Mouse (Mus musculus) adrenal gland, postnatal 14 days (tissue): ENCODE results near the gene Akap12. TPM values are rescaled to one million over a fixed set of nuclear protein-coding genes. Genes with fewer than 3 reads are reported as not detected.
A peak's percentile ranks its signal among the peaks of the same experiment; 100 is the strongest.

ENCODE experiments used
- DNase-seq: peaks from one replicate; pipeline ENCODE4 v3.0.0; 2021; ENCODE audit warnings: mixed read lengths
- total RNA-seq: library from RNA; stranded (reverse); gene quantifications from 2 replicates; pipeline ENCODE4 v1.2.3, GENCODE M21; 2021

Akap12 gene
- total RNA-seq, 1 experiment from 2014 or later, result 35.0 TPM

DNA sequence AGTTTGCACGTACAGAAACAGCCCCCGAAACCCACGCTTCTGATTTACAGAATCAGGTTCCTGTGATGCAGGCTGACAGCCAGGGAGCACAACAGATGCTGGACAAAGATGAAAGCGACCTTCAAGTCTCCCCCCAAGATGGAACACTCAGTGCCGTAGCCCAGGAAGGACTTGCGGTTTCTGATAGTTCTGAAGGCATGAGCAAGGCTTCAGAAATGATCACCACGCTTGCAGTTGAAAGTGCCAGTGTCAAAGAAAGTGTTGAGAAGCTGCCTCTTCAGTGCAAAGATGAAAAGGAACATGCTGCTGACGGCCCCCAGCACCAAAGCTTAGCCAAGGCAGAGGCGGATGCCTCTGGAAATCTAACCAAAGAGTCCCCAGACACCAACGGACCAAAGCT, 91.3 kb downstream of the Akap12 start:
- no peak for DNase-seq

DNA sequence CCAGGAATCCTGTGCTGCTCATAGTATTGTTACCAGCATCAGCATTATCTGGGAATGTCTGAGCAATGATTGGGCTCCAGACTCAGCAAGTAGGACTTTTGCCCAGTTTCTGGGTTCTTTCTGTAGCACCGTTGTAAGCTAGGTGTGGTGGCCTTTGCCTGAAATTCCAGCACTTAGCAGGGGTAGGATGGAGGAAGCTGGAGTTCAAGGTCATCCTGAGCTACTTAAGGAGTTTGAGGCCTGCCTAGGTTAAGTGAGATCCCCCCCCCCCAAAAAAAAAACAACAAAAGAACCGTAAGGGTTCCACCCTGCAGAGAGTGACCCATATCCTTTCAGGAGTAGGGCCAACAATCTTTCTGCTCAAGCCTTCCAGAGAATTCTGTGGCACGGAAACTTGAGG, 98.4 kb downstream of the Akap12 start:
- no peak for DNase-seq

DNA sequence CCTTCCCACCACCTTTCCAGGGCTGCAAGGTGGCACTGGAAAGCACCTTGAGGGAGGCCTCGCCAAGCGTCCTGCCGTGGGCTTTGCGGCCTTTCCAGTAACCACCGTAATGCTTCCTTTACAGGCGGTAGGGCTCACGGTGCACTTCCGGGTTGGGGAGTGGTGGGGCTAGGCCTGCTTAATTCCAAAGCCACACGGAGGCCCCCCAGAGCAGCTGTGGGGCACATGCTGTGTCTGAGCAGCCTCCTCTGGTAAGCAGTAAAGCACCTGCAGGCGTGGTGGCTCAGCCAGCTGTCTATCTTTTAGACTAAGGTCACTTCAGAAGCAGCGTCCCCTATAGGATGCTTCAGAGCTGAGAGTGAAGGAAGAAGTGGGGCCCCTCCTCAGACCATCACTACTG, 103.9 kb downstream of the Akap12 start:
- DNase-seq, result no peak

DNA sequence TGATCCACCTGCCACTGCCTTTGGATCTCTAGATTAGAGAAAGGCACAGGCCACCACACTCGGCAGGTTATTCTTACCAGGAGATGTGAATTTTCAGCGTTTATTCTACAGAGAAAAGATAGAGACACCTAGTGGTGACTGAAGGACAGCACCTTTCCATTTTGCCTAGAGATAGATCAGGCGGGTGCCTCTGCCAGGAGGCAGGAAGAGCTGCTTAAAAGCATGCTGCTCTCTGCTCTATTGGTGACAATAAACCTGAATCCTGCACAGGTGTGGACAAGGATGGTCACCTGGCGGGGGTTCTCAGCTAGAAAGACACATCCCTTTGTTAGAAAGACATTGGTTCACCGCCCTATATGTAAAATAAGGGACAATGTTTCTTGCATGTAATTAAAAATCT, 105.8 kb downstream of the Akap12 start:
- peak; percentile 56 for DNase-seq

DNA sequence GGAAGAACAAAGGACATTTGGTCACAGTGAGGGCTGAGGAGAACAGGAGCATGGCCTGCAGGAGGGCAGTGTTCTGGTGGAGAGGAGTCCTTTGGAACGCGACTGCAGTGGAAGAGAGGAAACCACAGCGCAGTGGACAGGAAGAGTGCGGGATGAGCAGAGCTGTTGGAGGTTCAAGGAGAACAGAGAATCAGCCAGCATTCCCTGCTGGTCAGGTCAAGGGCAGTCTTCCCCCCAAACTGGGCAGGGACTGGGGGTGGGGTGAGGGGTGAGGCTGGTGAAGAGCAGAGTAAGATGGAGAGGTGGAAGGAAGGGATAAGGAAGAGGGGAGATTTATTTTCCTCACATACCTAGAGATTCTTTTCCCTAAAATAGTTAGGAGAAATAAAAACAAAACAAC, 107.4 kb downstream of the Akap12 start:
- no peak for DNase-seq

DNA sequence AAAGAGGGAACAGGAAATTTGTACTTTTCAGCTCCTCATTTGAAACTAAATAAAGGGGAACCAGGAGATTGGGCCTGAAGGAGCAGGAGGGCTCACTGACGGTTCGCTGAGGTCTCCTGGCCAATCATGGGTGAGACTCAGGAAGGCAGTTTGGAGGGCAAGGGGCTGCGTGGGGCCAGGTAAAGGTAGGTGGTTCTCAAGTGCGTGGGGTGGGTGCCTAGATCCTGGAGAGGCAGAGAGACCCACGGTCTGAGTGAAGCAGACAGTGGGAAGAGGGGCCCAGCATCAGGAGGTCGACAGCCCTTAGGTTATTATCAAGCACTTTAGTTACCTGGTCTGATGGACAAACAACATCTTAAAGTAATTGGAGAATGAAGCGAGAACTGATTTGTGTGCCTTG, 108.1 kb downstream of the Akap12 start:
- no peak for DNase-seq

DNA sequence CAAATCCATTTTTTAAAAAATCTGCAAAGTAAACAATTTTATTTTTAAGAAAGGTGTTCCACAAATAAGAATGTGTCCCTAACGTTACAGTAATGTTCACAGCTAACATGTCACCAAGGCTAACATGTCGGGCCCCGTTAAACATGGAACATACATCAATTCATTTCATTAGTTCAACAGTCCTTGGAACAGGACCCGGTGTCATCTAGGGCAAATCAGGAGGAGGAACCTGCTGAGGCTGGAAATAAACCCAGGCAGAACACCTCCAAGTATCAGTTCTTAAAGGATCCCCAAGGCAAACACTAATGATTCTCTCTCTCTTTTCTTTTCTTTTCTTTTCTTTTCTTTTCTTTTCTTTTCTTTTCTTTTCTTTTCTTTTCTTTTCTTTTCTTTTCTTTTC, 108.6 kb downstream of the Akap12 start:
- no peak for DNase-seq

DNA sequence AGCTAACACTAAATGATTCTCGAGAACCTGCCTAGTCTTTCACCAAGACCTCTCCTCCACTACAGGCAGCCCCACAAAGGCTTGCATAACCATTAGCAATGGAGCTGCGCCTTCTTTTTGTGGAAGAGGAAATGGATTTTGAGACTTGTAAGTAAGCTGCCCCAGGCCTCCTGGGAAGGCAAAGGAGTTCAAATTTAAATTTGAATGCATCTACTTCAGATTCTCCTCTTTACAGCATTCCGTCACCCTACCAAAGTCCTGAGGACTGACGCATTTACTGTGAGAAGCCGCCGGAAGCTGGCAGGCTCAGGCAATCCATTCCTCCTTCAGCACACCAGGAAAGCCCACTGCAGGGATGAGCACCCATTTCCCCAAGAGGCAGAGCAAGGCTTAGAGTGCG, 109.1 kb downstream of the Akap12 start:
- DNase-seq, result no peak

DNA sequence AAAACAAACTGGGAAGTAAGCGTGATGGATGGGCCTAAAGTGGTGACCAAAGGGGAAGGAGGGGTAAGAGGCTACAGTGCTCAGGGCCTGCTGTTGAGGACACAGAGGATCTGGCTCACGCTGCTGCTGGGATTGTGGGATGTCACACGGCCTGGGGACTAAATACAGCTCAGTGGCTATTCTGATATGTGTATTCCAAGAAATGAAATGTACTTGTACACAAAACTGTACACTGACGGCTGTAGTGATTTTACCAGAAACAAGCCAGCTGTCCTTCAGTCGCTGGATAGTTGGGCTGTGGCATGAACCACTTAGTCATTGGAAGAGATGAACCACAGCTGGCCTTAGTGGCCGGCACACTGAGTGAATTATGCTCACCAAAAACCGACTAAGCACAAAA, 110.3 kb downstream of the Akap12 start:
- DNase-seq, result peak; percentile 52

DNA sequence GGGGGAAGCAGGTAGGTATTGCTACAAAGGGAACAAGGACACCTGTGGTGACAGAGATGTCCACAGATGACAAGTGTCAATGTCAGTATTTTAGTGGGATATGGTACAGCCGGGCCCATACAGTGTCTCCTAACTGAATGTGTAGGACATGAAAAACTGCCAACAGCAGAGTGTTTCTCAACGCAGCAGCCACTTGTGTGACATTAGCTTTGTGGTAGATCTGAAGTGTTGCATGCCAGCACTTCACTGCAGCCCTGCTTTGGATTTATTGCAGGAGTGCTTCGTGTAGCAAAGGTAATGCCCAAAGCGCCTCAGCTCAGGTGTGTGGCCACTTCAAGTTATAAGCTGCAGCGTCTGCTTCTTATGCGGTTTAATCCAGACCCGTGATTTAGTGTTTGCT, 110.8 kb downstream of the Akap12 start:
- no peak for DNase-seq

DNA sequence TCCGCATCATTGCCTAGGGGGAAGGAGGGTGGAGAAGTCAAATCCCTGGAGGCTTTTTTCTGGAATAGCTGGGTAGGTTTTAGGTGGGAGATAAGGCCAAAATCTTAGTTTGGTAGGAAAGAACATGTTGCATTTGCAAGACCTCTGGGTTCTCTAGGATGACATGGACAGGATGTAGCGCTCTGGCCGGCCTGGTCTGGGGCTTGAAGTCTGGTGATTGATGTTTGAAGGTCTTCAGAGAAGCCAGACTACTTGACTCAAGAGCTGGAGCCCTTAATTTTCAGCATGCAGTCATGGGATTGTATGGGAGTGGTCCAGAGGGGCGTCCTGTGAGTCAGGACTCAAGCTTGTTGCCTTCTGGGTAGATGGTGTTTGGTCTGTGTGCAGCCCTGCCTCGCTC, 114.6 kb downstream of the Akap12 start:
- no peak for DNase-seq

DNA sequence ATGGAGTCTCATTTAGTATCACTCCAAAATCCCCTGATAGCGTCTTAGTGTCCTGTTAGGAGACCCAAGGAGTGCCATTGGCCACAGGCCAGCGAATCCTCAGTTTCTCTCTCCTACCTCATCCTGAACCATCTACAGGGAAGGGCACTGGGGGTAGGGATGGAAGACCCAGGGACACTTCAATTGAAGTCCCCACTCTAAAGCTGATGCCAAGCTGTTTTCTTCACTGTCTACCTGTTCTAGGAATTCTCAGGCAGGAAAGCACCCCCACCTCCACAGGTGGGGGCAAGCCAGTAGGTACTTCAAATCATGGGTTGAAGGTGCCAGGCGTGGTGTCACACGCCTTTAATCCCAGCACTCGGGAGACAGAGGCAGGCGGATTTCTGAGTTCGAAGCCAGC, 118.1 kb downstream of the Akap12 start:
- no peak for DNase-seq

DNA sequence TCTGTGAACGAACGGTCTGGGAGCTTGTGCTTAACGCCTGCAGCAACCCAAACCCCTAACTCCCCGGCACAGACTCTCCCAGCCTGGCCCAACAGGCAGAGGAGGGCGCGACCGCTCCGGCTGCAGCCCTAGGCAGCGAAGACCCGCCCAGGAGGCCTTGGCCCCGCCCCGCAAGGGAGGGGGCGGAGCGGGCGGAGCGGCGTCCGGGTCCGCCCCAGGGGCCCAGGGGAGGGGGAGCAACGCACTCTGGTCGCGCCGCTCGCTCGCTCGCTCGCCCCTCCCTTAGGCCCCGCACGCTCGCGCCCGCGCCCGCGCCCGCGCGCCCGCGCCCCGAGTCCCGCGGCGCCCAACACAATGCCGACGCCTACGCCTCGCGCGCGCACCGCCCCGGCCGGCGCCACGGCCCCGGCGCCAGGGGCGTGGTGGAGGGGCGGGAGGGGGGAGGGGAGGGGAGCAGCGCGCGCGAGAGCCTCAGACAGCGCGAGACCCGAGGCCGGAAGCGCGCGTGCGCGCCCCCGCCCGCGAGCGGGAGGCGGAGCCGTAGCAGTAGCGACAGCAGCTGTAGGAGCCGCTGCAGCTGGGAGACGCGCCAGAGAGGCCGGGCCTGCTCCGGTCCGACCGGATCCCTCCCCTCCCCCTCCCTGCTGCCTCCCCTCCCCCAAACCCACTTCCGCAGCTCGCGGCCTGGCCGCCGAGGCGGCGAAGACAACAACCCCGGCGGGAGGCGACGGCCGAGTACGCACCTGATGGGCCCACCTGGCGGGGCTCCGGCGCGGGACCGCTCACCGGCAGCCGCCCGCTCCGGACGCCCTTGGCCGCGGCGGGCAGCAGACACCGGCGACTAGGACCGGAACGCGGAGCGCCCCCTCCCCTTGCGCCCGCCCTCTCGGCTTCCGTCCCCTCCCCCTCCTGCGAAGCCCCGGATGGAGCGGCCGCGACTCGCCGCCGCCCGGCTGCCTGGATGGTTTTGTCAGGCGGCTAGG, 120.7 kb downstream of the Akap12 start:
- peak; percentile 97 for DNase-seq

DNA sequence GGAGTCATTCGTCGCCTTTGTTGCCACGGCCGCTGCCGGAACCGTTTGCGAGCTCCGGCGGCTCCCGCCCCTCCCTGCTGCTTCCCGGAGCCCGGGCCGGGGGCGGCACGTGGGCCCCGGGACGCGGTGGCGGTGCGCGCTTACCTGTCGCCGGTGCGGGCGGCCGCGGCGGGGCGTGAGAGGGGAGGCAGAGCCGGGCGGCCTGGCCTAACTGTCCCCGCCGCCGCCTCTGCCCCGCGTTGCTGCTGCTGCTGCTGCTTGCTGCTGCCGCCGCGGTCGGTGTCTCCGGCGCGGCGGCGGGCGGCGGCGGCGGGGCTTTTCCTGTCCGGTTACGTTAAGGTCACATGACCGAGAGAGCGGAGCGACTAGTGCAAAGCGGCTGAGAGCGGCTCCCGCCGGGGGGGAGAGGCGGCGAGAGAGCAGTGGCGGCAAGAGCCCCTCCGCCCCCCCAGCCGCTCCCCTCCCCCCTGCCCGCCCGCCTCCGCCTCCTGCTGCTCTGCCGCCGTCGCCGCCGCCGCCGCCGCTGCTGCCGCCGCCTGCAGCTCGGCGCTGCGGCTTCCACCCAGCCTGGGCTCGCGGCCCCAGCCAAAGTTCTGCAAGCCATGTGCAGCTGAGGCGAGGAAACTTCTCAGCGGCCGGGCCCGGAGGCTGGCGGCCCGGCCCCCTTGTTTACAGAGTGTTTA, 121.7 kb downstream of the Akap12 start, which contains the start of gene Zbtb2:
Gene Zbtb2, minus strand, starts transcription at position 408 of the 683 bp plus-strand sequence.
- peak; percentile 86 for DNase-seq

DNA sequence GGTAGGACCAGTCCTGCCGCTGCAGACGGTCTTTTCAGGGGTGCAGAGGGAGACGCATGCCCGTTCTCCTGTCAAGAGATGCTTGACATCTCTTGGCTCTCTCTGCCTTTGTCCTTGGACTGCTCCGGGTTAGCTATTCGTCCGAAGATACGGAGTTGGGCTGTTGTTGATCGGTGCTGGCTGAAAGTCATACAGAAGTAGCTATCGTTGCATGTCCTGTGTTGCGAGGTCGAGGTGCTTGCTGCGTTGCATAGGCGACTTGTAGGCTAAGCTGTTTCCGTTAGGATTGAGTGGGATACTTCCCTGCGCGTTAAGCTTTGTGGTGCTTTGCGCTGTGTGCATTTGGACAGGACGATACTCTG, 122.2 kb downstream of the Akap12 start:
- DNase-seq, result no peak

DNA sequence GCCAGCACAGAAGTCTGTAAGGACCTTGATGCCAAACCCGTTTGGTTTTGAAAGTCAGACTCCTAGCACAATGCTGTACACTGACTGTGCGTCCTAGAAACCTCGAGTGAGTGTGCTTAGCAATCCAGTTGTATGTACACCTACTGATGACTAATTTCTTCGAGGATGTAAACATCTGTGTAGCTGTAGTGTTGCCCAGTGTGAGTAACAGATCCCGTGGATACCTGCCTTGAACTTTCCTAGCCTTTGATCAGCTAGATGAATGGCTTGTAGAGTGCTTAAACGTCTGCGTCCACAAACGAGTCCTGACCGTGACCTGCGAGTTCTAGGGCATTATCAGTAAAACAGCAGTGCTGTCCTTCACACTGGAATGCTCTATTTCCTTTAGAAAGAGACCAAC, 122.9 kb downstream of the Akap12 start:
- DNase-seq, result peak; percentile 68

DNA sequence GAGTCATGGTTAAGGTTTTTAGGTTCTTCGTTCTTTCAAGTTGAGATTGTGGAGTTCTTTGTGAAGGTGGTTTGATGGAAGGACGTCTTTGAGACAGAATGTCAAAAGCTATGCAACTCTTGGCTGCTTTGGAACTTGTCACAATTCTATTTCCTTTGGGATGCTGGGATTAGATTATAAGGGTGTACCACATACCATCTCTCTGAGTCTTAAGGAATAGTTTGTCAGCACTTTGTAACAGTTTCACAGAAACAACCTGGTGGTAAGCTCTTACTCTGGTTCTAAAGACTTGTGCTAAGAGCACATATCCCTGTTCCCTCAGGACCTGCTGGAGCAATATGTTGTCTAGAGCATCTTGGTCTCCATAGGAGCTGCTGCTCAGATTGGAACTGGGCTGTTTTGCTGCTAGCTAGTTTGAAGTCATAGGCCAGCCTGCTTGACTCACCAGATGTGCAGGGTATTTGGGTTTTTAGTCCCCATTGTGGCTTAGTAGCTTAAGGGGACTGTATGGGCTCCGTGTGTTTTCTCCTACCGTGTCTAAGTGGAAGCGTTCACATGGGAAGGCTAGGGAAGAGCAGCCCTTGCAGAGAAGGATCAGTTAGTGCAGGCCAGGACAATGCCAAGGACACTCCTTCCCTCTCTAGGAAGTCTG, 123.4 kb downstream of the Akap12 start:
- DNase-seq, result peak; percentile 35

DNA sequence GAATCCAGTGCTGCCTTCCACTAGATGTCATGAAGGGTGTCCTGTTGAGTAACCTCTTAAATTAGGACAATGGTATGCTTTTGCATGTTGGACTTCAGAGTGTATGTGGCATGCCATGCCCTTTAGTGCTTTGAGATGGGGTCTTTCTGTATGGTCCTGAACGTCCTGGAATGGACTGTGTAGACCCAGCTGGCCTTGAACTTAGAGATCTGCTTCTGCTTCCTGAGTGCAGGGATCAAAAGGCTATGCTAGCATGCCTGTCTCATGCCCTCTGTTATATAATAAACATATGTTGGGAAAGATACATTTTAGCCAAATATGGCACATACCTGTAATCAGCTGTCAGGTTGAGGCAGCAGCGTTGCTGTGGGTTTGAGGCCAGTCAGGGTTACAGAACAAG, 124.4 kb downstream of the Akap12 start:
- no peak for DNase-seq

DNA sequence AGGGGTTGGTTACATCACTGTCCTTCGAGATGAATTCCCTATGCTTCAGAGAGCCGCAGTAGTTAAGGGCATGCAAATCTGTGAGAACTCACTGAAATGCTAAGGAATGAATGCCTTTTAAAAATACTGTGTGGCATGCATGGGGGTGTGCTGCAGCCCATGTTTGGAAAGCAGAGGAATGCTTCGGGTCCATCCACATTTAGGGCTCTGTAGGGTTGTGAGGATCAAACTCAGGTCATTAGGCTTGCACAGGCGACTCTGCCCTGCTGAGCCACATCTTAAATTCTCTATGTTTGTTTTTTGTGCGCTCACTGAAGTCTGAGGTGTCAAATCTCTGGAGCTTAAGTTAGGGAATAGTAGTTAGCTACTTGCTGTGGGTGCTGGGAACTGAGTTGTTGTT, 124.9 kb downstream of the Akap12 start:
- DNase-seq, result no peak

DNA sequence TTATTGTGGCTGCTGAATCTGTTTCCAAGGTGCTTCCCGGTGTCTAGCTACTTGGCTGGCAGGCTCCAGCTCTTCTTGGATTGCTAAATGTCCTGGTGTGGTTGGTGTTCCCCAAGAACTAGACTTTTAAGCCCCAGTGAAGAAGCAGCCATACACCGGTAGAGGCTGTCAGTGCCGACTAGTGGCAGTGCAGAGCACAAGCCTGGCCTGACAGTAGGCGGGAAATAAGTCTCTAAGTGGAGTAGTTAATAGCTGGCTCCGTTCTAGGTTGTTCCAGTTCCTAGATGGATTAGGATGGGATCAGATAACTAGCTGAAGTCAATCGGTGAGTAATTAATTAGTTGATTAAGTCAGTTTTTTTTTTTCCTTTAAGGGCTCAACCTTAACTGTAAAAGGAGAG, 125.7 kb downstream of the Akap12 start:
- DNase-seq, result peak; percentile 70

DNA sequence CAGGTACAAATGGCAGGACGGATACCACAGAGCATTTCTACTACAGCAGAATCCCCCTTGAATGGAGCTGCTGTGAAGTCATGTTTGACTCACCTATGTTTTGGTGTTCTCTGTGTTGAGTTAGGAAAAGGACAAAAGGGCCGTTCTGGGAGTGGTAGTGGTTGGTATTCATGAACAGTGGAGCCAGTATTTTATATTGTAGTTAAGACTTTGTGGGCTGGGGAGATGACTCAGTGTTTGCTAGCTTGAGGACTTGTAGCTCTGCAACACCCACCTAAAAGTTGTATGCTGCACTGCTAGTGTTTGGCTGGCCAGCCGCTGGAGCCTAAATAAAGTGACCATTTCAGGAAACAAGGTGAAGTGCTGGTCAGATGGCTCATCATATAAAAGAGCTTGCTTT, 129.1 kb downstream of the Akap12 start:
- no peak for DNase-seq

DNA sequence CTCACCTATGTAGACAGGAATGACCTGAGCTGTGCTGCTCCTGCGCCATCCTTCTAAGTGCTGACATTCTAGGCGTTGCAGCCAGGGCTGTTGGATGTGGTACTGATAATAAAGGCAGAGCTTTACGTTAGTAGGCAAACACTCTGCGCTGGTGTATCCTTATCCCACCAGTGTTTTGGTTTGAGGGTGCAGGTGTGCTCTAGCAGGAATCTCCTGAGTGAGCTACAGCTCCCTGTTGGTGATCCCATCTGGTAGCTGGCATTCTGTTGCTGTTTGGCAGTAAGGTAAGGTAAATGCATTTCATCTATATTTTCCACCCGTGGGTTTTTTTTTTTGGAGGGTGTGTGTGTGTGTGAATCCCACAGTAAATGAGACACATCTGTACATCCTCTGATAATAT, 131.9 kb downstream of the Akap12 start:
- no peak for DNase-seq

DNA sequence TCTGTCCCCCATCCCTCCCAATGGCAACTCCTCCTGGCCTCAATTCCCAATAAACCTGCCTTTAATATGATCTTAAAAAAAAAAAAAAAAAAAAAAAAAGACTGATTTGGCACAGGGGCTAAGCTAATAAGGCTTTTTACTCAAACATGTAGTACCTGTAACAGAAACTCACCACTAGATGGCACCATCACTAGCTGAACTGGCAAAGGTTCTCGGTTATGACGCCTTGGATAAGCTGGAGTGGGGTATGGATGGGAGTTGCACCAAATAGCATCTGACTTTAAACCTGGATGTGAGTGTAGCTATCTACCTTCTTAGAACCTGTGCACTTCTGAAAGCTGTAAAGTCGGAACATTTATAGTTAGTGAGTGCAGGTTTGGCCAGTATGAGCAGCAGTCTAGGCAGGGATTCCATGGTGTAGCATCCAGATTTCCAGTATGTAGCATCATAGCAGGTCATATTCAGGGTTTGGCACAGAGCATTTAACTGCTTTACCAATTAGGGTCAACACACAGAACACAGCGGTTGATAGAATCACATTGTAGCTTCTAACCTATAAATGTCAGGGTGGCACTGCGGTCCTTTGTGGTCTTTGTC, 138.8 kb downstream of the Akap12 start:
- DNase-seq, result peak; percentile 65
